Mouse (Mus musculus) Patski (cell line): ENCODE measurements around the gene March8. TPM values are rescaled to one million over a fixed set of nuclear protein-coding genes. Genes with fewer than 3 reads are reported as not detected.
"Not testable (repeated sequence)": the region's sequence is repeated elsewhere in the genome, so short reads cannot be mapped to it uniquely, and the experiment has no call there.

Experiments
- ATAC-seq: fragments of 100-300 bp; one replicate; pipeline ENCODE4 v1.8.0; 2021
- CTCF ChIA-PET: fragments of 350-600 bp; sonication (Branson Sonifier 250); formaldehyde crosslinking; loops from one replicate; lab custom pipeline; 2022; ENCODE audit warnings: inconsistent platforms; lab: Charles Lee
- POLR2A ChIA-PET: fragments of 350-600 bp; sonication (Branson Sonifier 250); formaldehyde crosslinking; loops from one replicate; lab custom pipeline; 2022; ENCODE audit warnings: antibody characterized with exemption, inconsistent platforms; lab: Charles Lee
- DNase-seq: peaks from one replicate; pipeline ENCODE4 v3.0.0-alpha.2; 2011; ENCODE audit warnings: low read depth, low spot score
- H3K27me3 ChIP-seq: fragments of 371-371 bp; one replicate; pipeline ENCODE4 v1.5.1; 2021
- CTCF ChIP-seq: fragments of 100-300 bp; IDR thresholded peaks from one replicate; pipeline ENCODE4 v1.5.1; 2021
- in situ Hi-C: fragments of 300-500 bp; cut with MboI; formaldehyde crosslinking; loops from 3 replicates; pipeline ENCODE4 v1.11.1; 2018; ENCODE audit warnings: low pct_unique_long_range_greater_than_20kb, mixed read lengths
- polyA plus RNA-seq: library from polyadenylated mRNA; unstranded; gene quantifications from one replicate; pipeline ENCODE4 v1.2.3, GENCODE M21; 2021

Gene March8
- polyA plus RNA-seq, 1 experiment from 2014 or later = 78.7 TPM

- H3K27me3 ChIP-seq = no peaks in the 10 kb centered on the region
- ATAC-seq (no peak), DNase-seq (no peak)
- no peak for TF ChIP-seq CTCF
- ChIA-PET CTCF (no interaction called here), POLR2A (no interaction called here)
- in situ Hi-C loops = no loop called here
Observed at GRCm38 (mm10) chr6:116350643-116351042, 12.8 kb downstream of the March8 start.

- in situ Hi-C loops = no loop called here
- DNase-seq = no peak
Observed at GRCm38 (mm10) chr6:116351534-116351933, 13.7 kb downstream of the March8 start.

GRCm38 (mm10) chr6:116353428-116353827 is 15.6 kb downstream of the March8 start:
- DNase-seq = no peak
- H3K27me3 ChIP-seq = no peaks in the 10 kb centered on the region
- POLR2A ChIA-PET = no interaction called here
- CTCF ChIA-PET = interaction anchor here (0.6 kb wide), 1 partner anchor 211 kb away, joined by 4 read pairs; no protein-coding TSS in a partner anchor
- no peak for ATAC-seq
- in situ Hi-C loops = no loop called here
- TF ChIP-seq CTCF = no peak

More at GRCm38 (mm10) chr6:116351534-116351933, 13.7 kb downstream of the March8 start:
- no peak for TF ChIP-seq CTCF
- no peaks in the 10 kb centered on the region for H3K27me3 ChIP-seq
- ATAC-seq = no peak
- ChIA-PET CTCF (no interaction called here), POLR2A (no interaction called here)

GRCm38 (mm10) chr6:116356311-116356947 is 18.6 kb downstream of the March8 start:
- H3K27me3 ChIP-seq, DNase-seq, ATAC-seq, POLR2A ChIA-PET, CTCF ChIA-PET, in situ Hi-C loops: not testable (repeated sequence)

GRCm38 (mm10) chr6:116356948-116357325 is 19.1 kb downstream of the March8 start:
- POLR2A ChIA-PET = no interaction called here
- in situ Hi-C loops = no loop called here
- DNase-seq = no peak
- CTCF ChIA-PET = no interaction called here
- no peaks in the 10 kb centered on the region for H3K27me3 ChIP-seq
- ATAC-seq = no peak
- TF ChIP-seq CTCF = no peak

- CTCF ChIA-PET = interaction anchor here (0.9 kb wide), 1 partner anchor 12 kb away, joined by 3 read pairs; no protein-coding TSS in a partner anchor
- DNase-seq = no peak
- in situ Hi-C loops = no loop called here
- ATAC-seq = no peak
- TF ChIP-seq CTCF = no peak
- POLR2A ChIA-PET = no interaction called here
- no peaks in the 10 kb centered on the region for H3K27me3 ChIP-seq
Observed at GRCm38 (mm10) chr6:116358056-116358455, 20.2 kb downstream of the March8 start.

- DNase-seq (no peak), ATAC-seq (no peak)
- ChIA-PET CTCF (interaction anchor here (1.1 kb wide), 1 partner anchor 11 kb away, joined by 3 read pairs; no protein-coding TSS in a partner anchor), POLR2A (no interaction called here)
- H3K27me3 ChIP-seq = no peaks in the 10 kb centered on the region
- no peak for TF ChIP-seq CTCF
- in situ Hi-C loops = no loop called here
Observed at GRCm38 (mm10) chr6:116359256-116359655, 21.4 kb downstream of the March8 start.

- no peaks in the 10 kb centered on the region for H3K27me3 ChIP-seq
- POLR2A ChIA-PET = no interaction called here
- DNase-seq (no peak), ATAC-seq (no peak)
- no peak for TF ChIP-seq CTCF
- in situ Hi-C loops = no loop called here
- CTCF ChIA-PET = no interaction called here
Observed at GRCm38 (mm10) chr6:116361463-116361862, 23.6 kb downstream of the March8 start.

GRCm38 (mm10) chr6:116361993-116362392 is 24.2 kb downstream of the March8 start:
- TF ChIP-seq CTCF = no peak
- ChIA-PET POLR2A (no interaction called here), CTCF (no interaction called here)
- H3K27me3 ChIP-seq = no peaks in the 10 kb centered on the region
- DNase-seq (no peak), ATAC-seq (no peak)
- in situ Hi-C loops = no loop called here

- POLR2A ChIA-PET = no interaction called here
- CTCF ChIA-PET = no interaction called here
- ATAC-seq = no peak
- DNase-seq = no peak
- no peak for TF ChIP-seq CTCF
- in situ Hi-C loops = no loop called here
- H3K27me3 ChIP-seq = no peaks in the 10 kb centered on the region
Observed at GRCm38 (mm10) chr6:116367971-116368370, 30.1 kb downstream of the March8 start.

GRCm38 (mm10) chr6:116369811-116370210 is 32.0 kb downstream of the March8 start:
- no peaks in the 10 kb centered on the region for H3K27me3 ChIP-seq
- POLR2A ChIA-PET = no interaction called here
- no peak for TF ChIP-seq CTCF
- in situ Hi-C loops = no loop called here
- ATAC-seq = no peak
- no peak for DNase-seq
- CTCF ChIA-PET = interaction anchor here (1.2 to 1.3 kb wide), 2 partner anchors 11 to 12 kb away, joined by 3 read pairs; no protein-coding TSS in a partner anchor
